Mouse (Mus musculus) cerebellum, adult 9-10 months (tissue): ENCODE measurements around the gene Copz1.
A peak's percentile ranks its signal among the peaks of the same experiment; 100 is the strongest.

Source experiments
- DNase-seq: peaks from one replicate; pipeline ENCODE4 v3.0.0; 2022

The Copz1 gene

DNA sequence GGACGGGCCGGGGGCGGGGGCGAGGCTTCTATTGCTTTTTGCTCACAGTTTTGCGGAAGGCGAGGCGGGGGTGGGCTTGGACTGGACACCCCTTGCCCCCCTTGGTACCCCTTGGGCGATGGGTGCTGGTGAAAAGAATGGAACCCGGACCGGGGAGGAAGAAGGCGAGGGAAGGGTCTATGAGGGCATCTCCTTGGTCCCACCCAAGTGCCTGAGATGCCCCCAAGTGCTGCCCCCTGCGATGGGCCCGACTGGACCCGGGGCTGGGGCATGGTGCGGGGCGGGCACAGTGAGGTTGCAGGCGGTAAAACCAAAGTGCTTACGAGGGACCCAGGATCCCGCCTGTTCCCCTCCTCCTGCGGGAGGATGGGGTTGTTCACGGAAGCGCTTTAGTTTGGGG, 41.7 kb downstream of the Copz1 start:
- DNase-seq = no peak

GRCm38 (mm10) chr15:103315011-103315502, 42.5 kb downstream of the Copz1 start:
- DNase-seq = peak; percentile 62

- no peak for DNase-seq
Observed at GRCm38 (mm10) chr15:103315979-103316776, 43.7 kb downstream of the Copz1 start.

DNA sequence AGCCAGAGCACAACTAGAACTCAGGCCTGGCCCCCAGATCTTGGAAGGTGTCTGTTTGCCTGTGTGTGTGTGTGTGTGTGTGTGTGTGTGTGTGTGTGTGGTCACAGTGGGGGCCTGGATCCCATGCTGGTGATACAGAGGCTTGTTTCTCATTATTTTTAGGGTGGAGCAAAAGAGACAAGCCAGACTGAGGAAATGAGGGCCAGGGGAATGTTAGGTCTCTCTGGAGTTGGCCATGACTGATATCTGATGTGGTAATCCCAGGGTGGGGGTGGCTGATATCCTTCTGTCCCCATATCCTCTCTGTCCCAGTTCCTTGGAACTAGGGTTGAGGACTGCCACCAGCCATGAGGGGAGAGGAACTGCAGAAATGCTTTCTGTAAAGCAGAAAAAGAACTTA, 44.6 kb downstream of the Copz1 start:
- no peak for DNase-seq

GRCm38 (mm10) chr15:103317731-103318130, 45.2 kb downstream of the Copz1 start:
- DNase-seq = no peak

DNA sequence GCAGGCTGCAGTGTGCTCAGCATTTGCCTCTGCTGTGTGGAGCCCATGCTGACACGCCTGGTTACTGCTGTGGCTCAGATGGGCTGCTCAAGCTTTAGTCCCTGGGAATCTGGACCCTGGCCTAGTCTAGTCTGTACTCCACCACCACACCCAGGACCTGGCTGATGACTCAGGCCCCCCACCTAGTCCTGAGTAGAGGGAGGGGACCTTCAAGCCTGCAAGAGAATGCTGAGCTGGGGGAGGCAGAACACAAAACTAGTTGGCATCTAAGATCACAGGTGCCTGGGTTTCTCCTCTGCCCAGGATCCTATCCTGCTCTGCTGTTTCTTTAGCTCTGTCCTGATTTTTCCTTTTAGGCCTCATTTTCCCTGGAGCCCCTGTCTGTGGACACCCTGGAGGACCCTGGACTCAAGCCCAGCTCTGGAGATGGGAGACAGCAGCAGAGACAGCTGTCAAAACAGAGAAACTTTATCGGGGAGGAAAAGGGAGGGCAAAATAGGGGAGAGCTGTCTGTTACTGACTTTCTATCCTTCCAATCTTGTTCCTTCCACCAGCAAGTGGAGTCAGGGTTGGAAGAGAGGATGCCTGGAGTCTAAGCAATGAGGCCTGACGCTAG, 45.8 kb downstream of the Copz1 start:
- DNase-seq = peak; percentile 34

DNA sequence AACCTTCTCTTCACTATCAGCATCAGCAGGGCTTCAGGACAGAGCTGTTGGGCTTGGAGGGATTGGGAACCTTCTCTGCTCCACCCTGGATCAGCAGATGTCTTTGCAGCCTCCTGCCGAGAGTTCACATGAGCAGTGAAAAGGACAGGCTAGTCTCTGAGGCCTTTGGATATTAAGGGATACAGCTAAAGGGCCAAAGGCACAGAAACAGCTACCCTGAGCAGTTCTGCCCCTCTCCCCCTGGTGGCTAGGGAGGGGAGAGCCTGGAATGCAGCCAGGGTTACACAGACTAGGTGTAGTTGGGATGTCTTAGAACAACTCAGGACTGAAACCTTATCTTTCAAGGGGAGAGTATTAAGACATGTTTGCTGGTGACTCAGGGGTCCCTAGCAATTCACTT, 48.6 kb downstream of the Copz1 start:
- DNase-seq = peak; percentile 69

- no peak for DNase-seq
Observed at GRCm38 (mm10) chr15:103322396-103322795, 49.9 kb downstream of the Copz1 start.

DNA sequence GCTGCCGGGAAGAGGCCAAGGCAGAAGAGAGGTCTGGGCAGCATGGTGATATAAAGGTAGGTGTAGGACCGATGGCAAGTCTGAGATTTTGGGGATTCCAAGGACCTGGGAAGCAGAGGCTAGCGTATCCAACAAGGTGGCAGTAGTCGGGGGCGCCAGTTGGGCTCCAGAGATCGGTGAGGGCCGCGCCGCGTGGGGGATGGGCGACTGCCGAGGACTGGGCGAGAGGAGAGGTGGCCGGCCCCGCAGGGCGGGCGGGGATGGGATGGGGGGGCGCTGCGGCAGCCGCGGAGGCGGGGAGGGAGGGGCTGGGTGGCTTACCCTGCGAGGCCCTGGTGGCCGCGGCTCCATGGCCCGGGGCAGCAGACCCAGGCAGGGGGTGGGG, 50.5 kb downstream of the Copz1 start:
- peak; percentile 72 for DNase-seq

DNA sequence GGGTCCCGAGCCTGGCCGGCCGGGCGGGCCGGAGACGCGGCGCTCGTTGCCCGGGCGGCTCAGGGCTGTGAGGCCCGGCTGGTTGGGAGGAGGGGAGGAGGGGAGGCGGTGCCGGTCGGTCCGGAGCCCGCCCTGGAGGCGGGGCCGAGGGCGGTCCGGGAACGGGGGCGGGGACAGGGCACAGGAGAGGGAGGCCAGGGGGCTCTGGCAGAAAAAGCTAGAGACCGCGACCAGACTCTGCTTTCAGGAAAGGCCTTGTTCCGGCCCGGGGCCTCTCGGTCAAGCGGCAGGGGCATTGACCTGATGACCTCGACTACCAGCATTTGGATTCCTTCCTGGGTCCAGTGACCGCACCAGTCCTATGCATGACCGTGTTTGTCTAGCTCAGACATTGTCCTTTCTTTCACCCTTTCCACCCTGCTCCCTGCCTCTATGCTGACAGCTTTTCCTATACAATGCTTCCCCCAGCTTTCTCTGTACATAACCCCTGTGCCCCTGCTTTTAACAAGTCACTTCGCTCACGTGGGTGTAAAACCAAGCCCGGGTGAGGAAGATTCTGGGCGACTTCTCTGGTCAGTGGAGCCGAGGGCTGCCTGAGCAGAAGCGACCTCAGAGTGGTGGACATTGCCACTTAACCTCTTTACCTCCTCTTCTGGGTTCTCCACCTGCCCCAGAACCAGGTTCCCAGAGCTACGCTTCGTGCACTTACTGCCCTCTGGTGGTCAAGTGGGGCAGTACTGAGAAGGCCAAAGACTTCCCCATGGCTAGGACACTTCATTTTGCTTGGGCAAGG, 51.1 kb downstream of the Copz1 start:
- DNase-seq = peak; percentile 90

- no peak for DNase-seq
Observed at GRCm38 (mm10) chr15:103333081-103333615, 60.6 kb downstream of the Copz1 start.

DNA sequence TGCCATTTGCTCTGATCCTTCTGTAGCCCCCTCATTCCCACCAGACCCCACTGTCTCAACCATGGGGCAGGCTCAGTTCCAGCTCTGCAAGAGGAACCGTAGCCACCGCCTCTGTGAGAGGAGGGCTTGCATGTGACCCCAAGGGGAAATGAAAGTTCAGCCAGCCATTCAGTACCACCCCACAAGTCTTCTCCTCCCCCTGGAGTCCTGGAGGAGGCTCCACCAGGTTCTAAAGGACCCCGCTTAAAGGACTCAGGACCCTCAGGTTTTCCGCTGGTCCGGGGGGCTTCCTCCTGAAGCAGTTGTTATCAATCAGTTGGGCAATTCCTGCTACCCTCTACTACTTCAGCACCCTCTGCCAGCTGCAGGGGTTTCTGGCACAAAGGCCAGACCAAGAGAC, 61.2 kb downstream of the Copz1 start:
- no peak for DNase-seq

DNA sequence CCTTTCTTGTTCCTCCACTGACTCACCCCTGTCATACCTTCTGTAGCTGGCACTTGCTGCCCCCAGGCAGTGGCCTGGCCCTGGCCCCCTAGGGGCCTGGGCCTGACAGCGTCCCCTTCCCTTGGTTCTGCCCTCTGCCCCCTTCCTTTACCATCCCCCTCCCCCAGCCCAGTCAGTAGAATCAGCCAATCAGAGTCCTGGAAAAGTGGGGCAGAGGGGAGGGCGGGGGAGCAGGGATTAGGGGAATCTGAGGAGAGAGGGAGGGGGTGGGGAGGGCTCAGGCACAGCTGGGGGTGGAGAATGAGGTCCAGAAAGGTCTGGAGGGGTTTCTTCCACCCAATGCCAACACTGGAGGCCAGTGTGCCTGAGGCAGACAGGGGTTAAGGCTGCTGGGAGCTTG, 61.7 kb downstream of the Copz1 start:
- DNase-seq = no peak

GRCm38 (mm10) chr15:103335040-103335439, 62.5 kb downstream of the Copz1 start:
- DNase-seq = no peak

- no peak for DNase-seq
Observed at GRCm38 (mm10) chr15:103335488-103336235, 63.1 kb downstream of the Copz1 start.

GRCm38 (mm10) chr15:103336996-103337667, 64.6 kb downstream of the Copz1 start:
- DNase-seq = no peak

GRCm38 (mm10) chr15:103338829-103339165, 66.3 kb downstream of the Copz1 start:
- no peak for DNase-seq

GRCm38 (mm10) chr15:103339166-103339960, 66.8 kb downstream of the Copz1 start:
- DNase-seq = no peak

GRCm38 (mm10) chr15:103339961-103340337, 67.4 kb downstream of the Copz1 start, which contains the start of gene Zfp385a:
Gene Zfp385a (minus strand): TSS chr15:103340093.
- DNase-seq = no peak

GRCm38 (mm10) chr15:103340786-103341185, 68.3 kb downstream of the Copz1 start:
- DNase-seq = no peak

- no peak for DNase-seq
Observed at GRCm38 (mm10) chr15:103341547-103341946, 69.0 kb downstream of the Copz1 start.
